Mouse (Mus musculus) kidney, adult 8-10 months (tissue): ENCODE data around the gene Selenbp1.
A peak's percentile ranks its signal among the peaks of the same experiment; 100 is the strongest.

Experiments
- DNase-seq, 2 experiments: peaks; one replicate each; pipeline ENCODE4 v3.0.0; 2022

Selenbp1 gene

DNA sequence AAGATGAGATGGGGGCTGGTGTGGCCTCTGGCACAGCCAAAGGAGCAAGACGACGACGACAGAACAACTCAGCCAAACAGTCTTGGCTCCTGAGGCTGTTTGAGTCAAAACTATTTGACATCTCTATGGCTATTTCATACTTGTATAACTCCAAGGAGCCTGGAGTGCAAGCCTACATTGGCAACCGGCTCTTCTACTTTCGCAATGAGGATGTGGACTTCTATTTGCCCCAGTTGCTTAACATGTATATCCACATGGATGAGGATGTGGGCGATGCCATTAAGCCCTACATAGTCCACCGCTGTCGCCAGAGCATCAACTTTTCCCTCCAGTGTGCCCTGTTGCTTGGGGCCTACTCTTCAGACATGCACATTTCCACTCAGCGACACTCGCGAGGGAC lies 51.5 kb downstream of the Selenbp1 start:
- no peak for DNase-seq

DNA sequence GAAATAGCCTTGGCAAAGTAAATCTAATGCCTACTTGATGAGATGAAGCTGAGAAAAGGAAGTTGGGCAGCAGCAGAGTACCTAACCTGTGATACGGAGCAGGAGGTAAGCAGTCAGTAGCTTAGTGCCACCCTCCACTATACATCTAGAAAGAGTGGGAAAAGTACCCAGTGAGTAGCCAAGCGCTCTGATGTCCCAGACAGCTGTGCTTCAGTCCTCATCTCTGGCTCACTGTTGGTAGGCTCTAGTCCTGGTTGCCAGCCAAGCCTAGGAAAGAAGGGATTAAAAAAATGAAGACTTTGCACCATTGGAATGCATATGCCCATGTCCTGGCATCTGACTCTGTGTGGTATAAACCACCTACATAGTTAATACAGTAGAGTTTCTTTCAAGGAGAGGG lies 52.7 kb downstream of the Selenbp1 start:
- DNase-seq = peak in 1 of 2 experiments; percentile 25

DNA sequence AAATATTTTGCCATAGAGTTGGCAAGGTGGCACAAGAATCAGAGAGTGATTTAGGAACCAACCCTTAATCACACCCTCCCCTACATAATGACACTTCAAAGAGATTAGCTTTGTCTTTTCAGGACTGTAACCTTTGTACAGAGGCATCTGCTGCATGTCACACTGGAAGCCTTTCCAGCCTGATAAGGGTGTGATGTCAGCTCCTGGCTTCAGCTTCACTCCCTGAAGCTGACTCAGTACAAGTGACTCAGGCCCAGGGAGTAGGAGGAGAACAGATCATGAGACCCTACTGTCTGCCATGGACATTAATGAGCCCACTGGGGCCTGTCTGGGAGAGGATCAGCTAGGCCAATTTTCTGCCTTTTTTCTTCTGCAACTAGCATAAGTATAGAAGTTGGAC lies 54.7 kb downstream of the Selenbp1 start:
- peak in 1 of 2 experiments; percentile 32 for DNase-seq

DNA sequence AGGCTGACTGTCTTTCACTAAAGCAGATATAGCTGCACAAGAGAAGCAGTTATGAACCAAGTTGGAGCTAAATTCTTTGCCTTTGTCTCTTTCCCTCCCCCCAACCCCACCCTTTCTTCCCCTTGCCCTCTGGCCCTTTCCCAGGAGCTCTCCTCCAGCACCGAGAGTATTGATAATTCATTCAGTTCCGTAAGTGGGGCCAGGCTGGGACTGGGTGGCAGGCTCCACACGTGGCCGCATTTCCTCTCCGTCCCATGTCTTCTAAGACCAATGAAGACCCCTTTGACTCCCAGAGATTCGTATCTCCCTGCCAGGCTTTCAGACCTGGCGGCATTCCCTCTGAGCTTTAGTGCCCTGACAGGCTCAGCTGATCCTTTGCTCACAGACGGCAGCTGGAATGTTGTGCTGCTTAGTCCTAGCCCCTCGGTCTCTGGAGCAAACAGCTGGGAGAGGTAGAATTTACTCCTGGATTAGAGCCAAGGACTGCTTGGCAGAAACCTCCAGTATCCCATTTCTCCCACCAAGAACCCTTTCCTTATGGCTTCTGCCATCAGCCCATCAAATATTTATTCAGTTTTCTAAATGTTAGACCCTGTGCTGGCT lies 56.4 kb downstream of the Selenbp1 start:
- DNase-seq = no peak
